Mouse (Mus musculus): ENCODE measurements around the gene Grik4.

- TF ChIP-seq CTCF (IDR thresholded peaks at IDR 0.05; ENCODE audit: insufficient read depth, low read depth, low read length) (no peak), POLR2A (IDR thresholded peaks at IDR 0.05; ENCODE audit: insufficient read depth, low read depth, low read length) (no peak)
Observed at GRCm38 (mm10) chr9:42496296-42496695, 448.0 kb downstream of the Grik4 start.

Measured in olfactory bulb, adult 2 months (tissue).